Mouse (Mus musculus): ENCODE measurements around the gene Cgnl1.
A peak's percentile ranks its signal among the peaks of the same experiment; 100 is the strongest.
"Not testable (repeated sequence)": the region's sequence is repeated elsewhere in the genome, so short reads cannot be mapped to it uniquely, and the experiment has no call there.

Cgnl1 gene

DNA sequence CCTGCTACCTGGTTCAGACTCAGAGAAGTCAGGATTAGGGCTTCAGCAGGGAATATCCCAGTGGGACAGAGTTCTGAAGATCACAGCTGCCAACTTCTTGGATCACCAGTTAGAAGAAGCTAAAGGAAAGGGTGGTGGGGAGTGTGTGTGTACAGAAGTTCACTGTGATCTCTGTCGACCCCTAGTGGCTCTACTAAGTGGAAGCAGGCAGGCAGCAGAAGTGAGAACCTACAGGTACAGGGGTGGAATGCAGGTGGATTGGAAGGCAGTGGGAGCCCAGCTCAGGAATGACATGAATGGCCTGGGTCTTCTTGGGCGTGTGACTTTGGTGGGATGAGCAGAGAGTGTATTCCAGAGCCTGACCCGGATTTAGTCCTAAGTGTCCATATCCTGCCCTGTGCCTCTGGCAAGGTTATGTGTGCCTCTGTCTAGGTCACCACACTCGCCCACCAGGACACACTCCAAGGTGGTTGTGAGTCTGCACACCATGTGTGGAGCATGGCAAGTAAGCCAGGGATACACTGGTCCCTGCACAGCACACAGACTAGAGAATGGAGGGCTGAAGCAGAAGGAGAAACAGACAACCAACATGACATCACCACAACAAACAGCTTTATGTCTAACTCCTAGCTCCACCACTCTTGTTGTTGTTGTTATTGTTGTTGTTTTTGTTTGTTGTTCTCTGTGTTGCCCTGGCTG, 147.4 kb downstream of the Cgnl1 start:
- DNase-seq (ENCODE audit: low read depth, low spot score): no peak

GRCm38 (mm10) chr9:71622593-71622992, 148.8 kb downstream of the Cgnl1 start:
- no peak for DNase-seq (ENCODE audit: low read depth, low spot score)

GRCm38 (mm10) chr9:71621968-71622367, 149.4 kb downstream of the Cgnl1 start:
- no peak for DNase-seq (ENCODE audit: low read depth, low spot score)

- not testable (repeated sequence) for DNase-seq (ENCODE audit: low read depth, low spot score)
Measured at GRCm38 (mm10) chr9:71620116-71620515, 151.3 kb downstream of the Cgnl1 start.

- no peak for DNase-seq (ENCODE audit: low read depth, low spot score)
Measured at GRCm38 (mm10) chr9:71617363-71617762, 154.0 kb downstream of the Cgnl1 start.

DNA sequence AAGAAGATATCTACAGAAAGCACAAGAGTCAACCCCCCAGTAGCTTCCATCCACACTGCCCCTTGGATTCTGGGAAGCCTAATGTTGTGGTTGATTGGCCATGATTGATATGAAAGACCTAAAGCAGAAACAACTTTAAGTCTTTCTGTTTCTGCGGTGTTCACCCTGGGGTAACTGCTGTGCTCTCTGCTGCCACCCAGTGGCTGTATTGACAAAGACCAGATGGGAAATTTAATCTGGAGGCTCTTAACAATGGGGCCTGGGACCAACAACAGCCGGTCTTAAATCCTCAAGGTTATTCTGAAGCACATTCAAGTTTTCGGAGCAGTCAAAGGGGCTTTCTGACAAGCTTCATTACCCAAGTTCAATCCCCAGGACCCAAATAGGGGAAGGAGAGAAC, 155.2 kb downstream of the Cgnl1 start:
- DNase-seq (ENCODE audit: low read depth, low spot score): peak; percentile 42

DNA sequence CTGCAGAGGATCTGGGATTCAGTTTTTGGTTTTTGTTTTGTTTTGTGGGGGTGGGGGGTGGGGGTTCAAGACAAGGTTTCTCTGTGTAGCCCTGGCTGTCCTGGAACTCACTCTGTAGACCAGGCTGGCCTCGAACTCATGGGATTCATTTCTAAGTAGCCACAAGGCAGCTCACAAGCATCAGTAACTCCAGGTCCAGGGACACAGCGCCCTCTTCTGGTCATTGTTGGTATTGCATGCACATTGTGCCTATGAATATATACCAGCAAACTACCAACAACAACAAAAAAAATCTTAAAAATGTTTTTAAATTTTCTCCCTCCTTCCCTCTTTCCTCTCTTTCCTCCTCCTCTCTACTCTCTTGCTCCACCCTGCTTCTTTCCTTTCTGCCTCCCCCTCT, 156.8 kb downstream of the Cgnl1 start:
- peak; percentile 43 for DNase-seq (ENCODE audit: low read depth, low spot score)

- DNase-seq (ENCODE audit: low read depth, low spot score): no peak
Measured at GRCm38 (mm10) chr9:71612981-71613380, 158.4 kb downstream of the Cgnl1 start.

DNA sequence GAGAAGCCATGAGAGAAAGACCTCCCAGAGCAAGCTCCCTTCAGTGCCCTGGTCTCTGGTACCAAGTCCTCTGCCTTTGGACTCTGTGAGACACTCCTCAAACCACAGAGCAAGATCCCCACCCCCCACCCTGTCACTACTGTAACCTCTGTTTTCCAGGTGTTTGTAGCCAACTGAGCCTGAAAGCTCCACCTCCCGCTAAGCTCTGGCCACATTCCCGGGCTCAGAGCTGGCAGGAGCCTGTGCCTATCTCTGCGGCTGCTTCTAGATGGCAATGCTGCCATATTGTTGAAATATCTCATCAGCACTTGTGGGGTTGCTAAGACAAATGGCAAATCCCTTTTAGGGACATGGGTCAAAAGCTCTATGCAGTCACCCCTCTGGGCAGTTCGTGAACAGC, 159.5 kb downstream of the Cgnl1 start:
- DNase-seq (ENCODE audit: low read depth, low spot score): no peak

GRCm38 (mm10) chr9:71609010-71609409, 162.4 kb downstream of the Cgnl1 start:
- no peak for DNase-seq (ENCODE audit: low read depth, low spot score)

- DNase-seq (ENCODE audit: low read depth, low spot score): peak; percentile 19
Measured at GRCm38 (mm10) chr9:71606296-71607057, 164.9 kb downstream of the Cgnl1 start.

DNA sequence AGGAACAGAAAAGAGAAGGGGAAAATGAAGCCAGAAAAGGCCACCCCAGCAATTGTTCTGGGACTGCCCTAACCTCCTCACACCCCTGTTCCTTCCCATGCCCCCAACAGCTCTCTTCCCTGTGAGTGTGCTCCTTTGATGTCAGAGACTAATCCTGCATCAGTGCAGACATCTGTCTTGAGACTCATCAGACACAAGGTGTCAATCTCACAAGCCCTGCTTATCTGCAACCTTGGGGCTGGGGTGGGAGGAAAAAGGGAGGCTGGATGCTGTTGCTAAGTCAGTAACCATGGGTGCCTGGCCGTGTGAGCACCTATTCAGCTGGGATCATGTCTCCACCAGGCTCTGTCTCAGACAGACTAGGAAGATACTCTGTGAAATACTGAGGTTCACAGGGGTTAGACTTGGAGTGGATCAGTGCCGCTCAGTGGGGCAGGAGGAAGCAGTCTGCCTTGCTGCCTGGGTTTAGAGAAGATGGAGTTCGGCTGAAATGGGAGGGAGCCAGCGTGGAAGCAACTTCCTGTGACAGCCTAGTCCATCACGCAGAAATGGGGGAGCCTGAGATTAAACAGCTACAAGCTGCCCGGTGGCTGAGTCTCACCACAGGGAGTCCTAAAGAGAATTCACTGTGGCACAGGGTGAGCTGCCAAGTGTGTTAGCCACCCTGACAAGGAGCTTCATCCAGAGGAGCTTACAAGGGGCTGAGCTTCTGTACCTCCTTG, 166.3 kb downstream of the Cgnl1 start:
- DNase-seq (ENCODE audit: low read depth, low spot score): no peak

DNA sequence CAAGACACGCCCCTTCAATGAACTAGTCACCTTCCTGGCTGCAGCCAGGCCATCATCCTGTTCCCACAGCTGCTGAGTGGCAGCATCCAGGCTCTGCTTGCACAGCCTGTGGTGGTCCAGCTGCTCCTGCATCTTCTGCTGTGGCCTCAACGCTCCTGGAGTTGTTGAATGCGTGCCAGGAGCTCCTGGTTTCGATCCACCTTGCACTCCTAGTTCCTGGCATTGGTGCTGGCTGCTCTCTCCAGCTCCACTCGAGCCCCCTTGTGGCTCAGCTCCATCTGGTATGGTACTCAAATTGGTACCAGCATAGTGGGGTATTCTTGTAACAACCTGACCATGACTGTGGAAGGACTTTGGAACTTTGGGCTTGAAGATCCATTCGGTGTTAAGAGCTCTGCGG, 171.5 kb downstream of the Cgnl1 start:
- DNase-seq (ENCODE audit: low read depth, low spot score): no peak

GRCm38 (mm10) chr9:71596888-71597287, 174.5 kb downstream of the Cgnl1 start:
- DNase-seq (ENCODE audit: low read depth, low spot score): no peak

DNA sequence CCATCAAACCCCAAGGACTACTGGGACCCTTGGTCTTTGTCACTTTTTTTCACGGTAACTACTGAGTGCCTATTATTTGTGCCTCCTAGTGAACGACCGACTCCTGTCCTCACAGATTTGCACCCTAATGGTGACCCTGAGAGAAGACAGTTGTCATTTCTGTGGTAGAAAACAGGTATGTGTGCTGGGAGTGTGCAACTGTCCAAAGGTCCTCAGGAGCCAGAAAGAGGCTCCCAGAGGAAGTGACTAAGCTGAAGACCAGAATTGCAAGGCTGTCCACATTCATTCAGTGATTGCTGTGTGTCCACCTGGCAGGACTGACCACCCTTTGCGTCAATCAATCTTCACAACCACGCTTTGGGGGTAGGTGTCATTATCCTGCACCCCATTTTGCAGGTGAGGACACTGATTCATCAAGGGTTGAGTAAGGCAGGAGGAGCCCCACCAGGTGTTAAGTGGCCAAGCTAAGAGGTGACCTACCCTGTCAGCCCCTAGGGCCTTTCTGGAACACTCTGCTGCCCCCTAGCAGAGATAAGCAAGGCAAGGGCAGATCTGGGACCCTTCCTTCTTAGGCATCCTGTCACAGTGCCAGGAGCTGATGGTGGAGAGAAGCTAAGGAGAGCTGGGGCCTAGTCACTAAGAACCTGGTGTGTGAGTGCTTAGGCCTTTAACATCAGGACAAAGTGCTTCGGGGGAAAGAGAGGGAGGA, 178.7 kb downstream of the Cgnl1 start:
- no peak for DNase-seq (ENCODE audit: low read depth, low spot score)

- DNase-seq (ENCODE audit: low read depth, low spot score): peak; percentile 49
Measured at GRCm38 (mm10) chr9:71591938-71592548, 179.4 kb downstream of the Cgnl1 start, which contains the start of gene Myzap. Gene Myzap, minus strand, starts transcription at chr9:71592360.

DNA sequence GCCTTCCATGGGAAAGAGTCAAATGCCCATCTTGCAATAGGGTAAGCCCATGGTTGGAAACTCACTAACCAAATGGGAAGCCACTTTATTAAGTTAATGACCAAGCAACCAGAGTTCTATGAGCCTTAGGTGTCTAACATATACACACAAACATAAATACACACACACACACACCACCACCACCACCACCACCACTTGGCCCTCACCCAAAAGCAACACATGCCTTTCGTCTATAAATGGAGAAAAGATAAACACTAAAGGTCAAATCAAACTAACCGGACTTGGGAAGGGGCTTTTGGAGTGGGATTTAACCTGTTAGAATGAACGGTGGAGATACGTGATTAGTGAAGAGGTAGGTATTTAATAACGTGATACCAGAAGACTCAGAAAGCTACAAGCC, 180.3 kb downstream of the Cgnl1 start:
- DNase-seq (ENCODE audit: low read depth, low spot score): no peak

GRCm38 (mm10) chr9:71589771-71590170, 181.6 kb downstream of the Cgnl1 start:
- no peak for DNase-seq (ENCODE audit: low read depth, low spot score)

DNA sequence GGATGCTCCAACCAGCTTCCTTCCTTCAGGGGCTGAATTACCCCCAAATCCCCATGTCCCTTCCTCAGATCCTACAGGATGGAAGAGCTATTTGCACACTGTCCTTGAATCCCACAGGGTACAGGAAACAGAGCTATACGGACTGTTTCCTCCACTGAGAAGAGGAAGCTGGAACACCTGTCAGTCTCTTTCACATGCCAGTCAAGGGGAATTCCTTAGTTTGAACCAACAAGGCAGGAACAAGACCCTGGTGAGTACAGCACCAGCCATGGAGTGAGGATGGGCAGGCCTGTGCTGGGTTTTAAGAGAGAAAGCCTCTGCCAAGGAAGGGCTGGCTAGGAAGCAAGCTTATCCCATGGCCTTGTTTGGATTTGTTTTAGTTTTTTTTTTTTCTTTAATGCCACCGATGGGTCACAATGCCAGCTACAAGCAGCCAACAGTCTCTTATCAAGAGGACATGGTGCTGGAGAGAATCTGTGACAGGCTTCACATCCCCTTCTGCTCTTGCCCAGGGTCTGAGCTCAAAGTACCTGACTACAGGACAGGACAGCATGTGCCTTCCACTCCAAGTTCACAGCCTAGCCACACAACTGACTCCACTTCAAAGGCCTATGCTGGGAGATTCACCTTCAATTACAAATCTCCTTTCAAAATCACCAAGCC, 182.3 kb downstream of the Cgnl1 start:
- DNase-seq (ENCODE audit: low read depth, low spot score): no peak

DNA sequence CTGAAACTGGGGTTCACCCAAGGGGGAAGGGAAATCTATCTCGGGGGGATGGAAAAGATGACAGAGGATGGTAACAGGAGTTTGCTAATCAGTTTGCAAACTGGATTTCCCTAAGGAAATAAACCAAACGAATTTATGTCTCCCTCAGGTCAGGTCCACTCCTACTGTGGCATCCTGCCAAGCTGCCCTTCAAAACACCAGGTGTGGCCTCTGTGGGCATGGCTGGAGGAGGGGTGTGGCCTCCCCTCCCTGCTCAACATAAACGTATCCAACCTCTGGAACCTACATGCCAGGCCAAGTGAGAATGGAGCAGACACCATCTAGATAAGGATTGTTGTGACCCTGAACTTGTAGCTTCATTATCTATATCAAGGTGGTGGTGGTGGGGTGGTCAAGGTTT, 185.0 kb downstream of the Cgnl1 start:
- DNase-seq (ENCODE audit: low read depth, low spot score): no peak

GRCm38 (mm10) chr9:71582771-71583170, 188.6 kb downstream of the Cgnl1 start:
- no peak for DNase-seq (ENCODE audit: low read depth, low spot score)

Measured in c-Kit-negative CD71-positive TER-119-positive erythroid progenitor cells, embryonic 14.5 days (primary cell).